Mouse (Mus musculus): ENCODE measurements around the gene Pcsk7.

DNA sequence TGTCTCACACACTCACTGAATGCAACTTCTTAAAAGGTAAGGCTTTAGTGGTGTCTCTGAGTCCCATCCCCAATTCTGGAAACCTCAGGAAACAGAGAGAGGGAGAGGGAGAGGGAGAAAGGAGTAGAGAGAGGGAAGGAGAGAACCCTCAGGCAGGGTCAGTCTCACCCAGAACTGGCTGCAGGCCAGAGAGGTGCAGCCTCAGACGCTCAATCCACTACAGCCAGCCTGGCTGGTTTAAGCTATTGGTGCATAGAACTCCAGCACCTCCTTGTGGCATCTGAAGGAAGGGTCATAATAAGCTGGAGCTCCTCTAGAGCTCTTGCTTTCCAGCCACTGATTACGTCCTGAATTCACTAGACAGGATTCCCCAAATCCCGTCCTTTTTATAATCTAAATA lies 30.6 kb downstream of the Pcsk7 start:
- TF ChIP-seq POLR2A (IDR thresholded peaks at IDR 0.05; ENCODE audit: insufficient read depth, low read depth, low read length) (no peak), CTCF (IDR thresholded peaks at IDR 0.05; ENCODE audit: insufficient read depth, low read depth, low read length) (no peak)

All from olfactory bulb, adult 2 months (tissue).